Mouse (Mus musculus) thymus, postnatal 14 days (tissue): Measurements from ENCODE around the gene Olfr1238.

Experiments used
- DNase-seq: peaks from one replicate; pipeline ENCODE4 v3.0.0; 2021

The Olfr1238 gene

GRCm38 (mm10) chr2:89409576-89409975 is at the start of gene Olfr1238:
TSS of gene Olfr1238 (minus strand) at chr2:89409676.
- DNase-seq = no peak

GRCm38 (mm10) chr2:89442900-89443299 is 33.4 kb upstream of the Olfr1238 start, which contains the start of gene Olfr1240:
TSS of gene Olfr1240 (minus strand) at chr2:89443000.
- no peak for DNase-seq

- DNase-seq = no peak
Measured at GRCm38 (mm10) chr2:89420307-89420706, 10.8 kb upstream of the Olfr1238 start, which contains the start of gene Olfr1239. TSS of gene Olfr1239 (minus strand) at chr2:89420407.

GRCm38 (mm10) chr2:89414557-89414956 is 5.1 kb upstream of the Olfr1238 start:
- no peak for DNase-seq

- no peak for DNase-seq
Measured at GRCm38 (mm10) chr2:89400882-89401281, 8.6 kb downstream of the Olfr1238 start.

GRCm38 (mm10) chr2:89364765-89365164 is 44.7 kb downstream of the Olfr1238 start, which contains the start of gene Olfr1234:
TSS of gene Olfr1234 (minus strand) at chr2:89364865.
- DNase-seq = no peak
